Mouse (Mus musculus) kidney, embryonic 16.5 days (tissue): Measurements from ENCODE around the gene Ntn4. TPM values are rescaled to one million over a fixed set of nuclear protein-coding genes. Genes with fewer than 3 reads are reported as not detected.
A peak's percentile ranks its signal among the peaks of the same experiment; 100 is the strongest.

ENCODE experiments used
- ATAC-seq: fragments of 200-750 bp; cut with Nextera tagmentation; 2 replicates; pipeline ENCODE4 v1.8.0; 2017; ENCODE audit warnings: moderate TSS enrichment; ENCODE audit not compliant: low FRiP score, low TSS enrichment
- H3K27ac ChIP-seq: fragments of 300-500 bp; sonication (generic); 2 replicates; pipeline ENCODE4 v1.5.1; 2014; ENCODE audit warnings: low read length
- H3K27me3 ChIP-seq: fragments of 300-500 bp; sonication (generic); 2 replicates; pipeline ENCODE4 v1.6.1; 2014; ENCODE audit warnings: low read length, control low read depth, mixed read lengths; ENCODE audit not compliant: insufficient read depth
- H3K36me3 ChIP-seq: fragments of 300-500 bp; sonication (generic); 2 replicates; pipeline ENCODE4 v1.6.1; 2014; ENCODE audit warnings: low read length, control low read depth, mixed read lengths; ENCODE audit not compliant: insufficient read depth
- H3K4me1 ChIP-seq: fragments of 300-500 bp; sonication (generic); 2 replicates; pipeline ENCODE4 v1.6.1; 2014; ENCODE audit warnings: low read length, control low read depth, mixed read lengths; ENCODE audit not compliant: insufficient read depth
- H3K4me2 ChIP-seq: fragments of 300-500 bp; sonication (generic); replicated peaks from 2 replicates; pipeline ENCODE4 v1.6.1; 2014; ENCODE audit warnings: low read depth, low read length
- H3K4me3 ChIP-seq: fragments of 300-500 bp; sonication (generic); 2 replicates; pipeline ENCODE4 v1.5.1; 2014; ENCODE audit warnings: mild to moderate bottlenecking, low read length
- H3K9ac ChIP-seq: fragments of 300-500 bp; sonication (generic); replicated peaks from 2 replicates; pipeline ENCODE4 v1.6.1; 2014; ENCODE audit warnings: low read length
- H3K9me3 ChIP-seq: fragments of 300-500 bp; sonication (generic); 2 replicates; pipeline ENCODE4 v1.6.1; 2016; ENCODE audit warnings: low read length, control low read depth
- WGBS: fragments of 180-500 bp; shearing (Covaris S2); extraction: QIAGEN DNeasy Blood & Tissue Kit; methylation state at CpG from one replicate; pipeline ENCODE4 v1.1.7; 2014; 5-methylcytosine and 5-hydroxymethylcytosine counted together
- polyA plus RNA-seq: library from polyadenylated mRNA; unstranded; fragments of >200 nt; fragmentation: Nextera tagmentation; extraction: Ambion mirVana; gene quantifications from 2 replicates; pipeline ENCODE4 v1.2.1, GENCODE M21; 2015

The Ntn4 gene
- polyA plus RNA-seq: 0.59 and 1.0 TPM in 2 replicates

DNA sequence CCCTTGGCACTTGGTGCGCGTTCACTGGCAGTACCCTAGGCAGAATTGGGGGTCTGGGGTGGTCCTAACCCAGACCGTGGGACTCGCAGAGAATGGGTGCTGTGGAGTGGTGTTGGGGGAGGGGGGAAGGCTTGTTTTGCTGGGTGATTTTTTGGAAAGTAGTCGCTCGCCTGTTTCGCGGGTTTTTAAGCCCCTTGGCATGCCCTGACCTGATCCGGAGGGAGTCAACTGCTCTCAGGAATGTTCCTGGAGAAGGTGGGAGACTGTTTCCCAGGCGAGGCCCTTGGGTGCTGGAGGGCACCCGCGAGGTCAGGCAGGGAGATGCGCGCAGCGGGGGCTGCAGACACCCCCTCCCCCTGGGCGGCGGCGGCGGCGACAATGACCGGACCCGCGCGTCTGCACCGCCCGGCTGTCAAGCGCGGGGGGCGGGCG, at the start of gene Ntn4:
TSS of gene Ntn4 (plus strand) at position 161 of the 432 bp plus-strand sequence.
- ATAC-seq: no peak; the same call in 1 of the 2 replicates
- H3K9me3 ChIP-seq: no peaks in the 10 kb centered on the region
- no peaks in the 10 kb centered on the region for H3K36me3 ChIP-seq
- H3K27me3 ChIP-seq: peaks cover 48% of the 10 kb centered on the region
- WGBS: 5% methylated on average over 25 of the region's 30 CpGs
- peak within 1 kb of the TSS; percentile 74 for H3K4me3 ChIP-seq
- peak within 1 kb of the TSS; percentile 79 for H3K9ac ChIP-seq
- H3K4me1 ChIP-seq: peaks cover 13% of the 10 kb centered on the region
- H3K27ac ChIP-seq: no peak within 1 kb of the TSS
- peak within 1 kb of the TSS; percentile 100 for H3K4me2 ChIP-seq

DNA sequence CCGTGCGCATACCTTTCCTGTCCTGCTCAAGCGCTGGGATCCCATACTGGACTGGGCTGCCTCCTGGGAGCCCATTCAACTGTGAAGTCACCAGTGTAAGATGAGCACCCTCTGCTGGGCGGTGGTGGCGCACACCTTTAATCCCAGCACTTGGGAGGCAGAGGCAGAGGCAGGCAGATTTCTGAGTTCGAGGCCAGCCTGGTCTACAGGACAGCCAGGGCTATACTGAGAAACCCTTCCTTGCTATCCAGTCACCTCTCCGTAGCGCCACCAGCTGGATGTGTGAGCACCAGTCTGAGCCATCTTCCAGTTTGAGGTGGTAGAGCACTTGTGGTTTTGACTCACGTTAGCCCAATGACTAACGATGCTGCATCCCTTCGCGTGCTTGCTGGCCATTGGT, 48.0 kb upstream of the Ntn4 start:
- 58% methylated on average over 12 of the region's 12 CpGs for WGBS
- H3K4me3 ChIP-seq: no peak overlapping the region
- no peaks in the 10 kb centered on the region for H3K36me3 ChIP-seq
- no peaks in the 10 kb centered on the region for H3K27me3 ChIP-seq
- H3K27ac ChIP-seq: no peak overlapping the region
- H3K9ac ChIP-seq: no peak overlapping the region
- H3K9me3 ChIP-seq: no peaks in the 10 kb centered on the region
- no peak overlapping the region for H3K4me2 ChIP-seq
- peaks cover 17% of the 10 kb centered on the region for H3K4me1 ChIP-seq
- ATAC-seq: no peak

DNA sequence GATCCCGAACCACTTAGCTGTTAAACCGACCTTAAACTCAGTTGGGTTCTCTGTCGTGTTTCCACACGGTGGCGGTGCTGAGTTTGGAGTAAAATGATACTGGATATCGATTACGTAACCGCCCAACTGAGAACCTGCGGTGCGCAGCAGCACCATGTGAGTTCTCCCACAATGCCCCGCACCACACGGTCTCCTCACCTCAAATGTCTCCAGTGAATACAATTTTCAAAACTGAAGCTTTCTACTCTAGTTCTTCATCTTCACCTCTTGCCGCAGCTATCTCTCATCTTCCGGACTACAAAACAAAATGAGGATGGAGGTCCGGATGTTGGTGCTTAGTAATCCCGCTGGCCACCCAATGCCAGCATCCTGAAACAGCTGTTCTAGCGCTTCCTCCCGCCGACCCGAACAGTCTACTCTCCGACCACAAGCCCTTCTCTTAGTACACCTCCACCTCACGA, 46.4 kb upstream of the Ntn4 start:
- Histone ChIP-seq H3K27ac (no peak overlapping the region), H3K4me3 (peak overlapping the region; percentile 42), H3K36me3 (no peaks in the 10 kb centered on the region), H3K4me2 (peak overlapping the region; percentile 66), H3K9me3 (no peaks in the 10 kb centered on the region), H3K9ac (peak overlapping the region; percentile 68), H3K27me3 (no peaks in the 10 kb centered on the region), H3K4me1 (0 out of 2 replicates have a peak, but pooled peaks cover 3% of the 10 kb centered on the region)
- WGBS: 2% methylated on average over 22 of the region's 22 CpGs
- ATAC-seq: peak; percentile 36; the same call in 1 of the 2 replicates

DNA sequence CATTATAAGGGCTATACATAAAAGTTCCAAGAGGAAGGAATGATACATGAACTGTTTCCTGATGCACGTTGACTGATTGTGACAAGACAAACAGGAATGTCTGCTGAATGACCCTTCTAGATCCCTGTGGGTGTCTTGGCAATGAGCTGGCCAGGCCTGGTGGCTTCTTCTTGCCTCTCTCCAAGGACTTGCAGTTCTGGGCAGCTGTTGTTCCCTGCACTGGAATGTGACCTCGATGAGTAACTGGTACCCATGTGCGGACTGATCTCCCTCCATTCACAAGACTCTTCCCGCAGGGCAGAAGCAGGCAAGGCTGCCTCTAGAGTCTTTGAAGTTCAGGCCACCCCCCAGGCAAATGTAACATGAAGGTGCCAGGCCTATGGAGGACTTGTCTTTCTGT, 44.6 kb upstream of the Ntn4 start:
- H3K27me3 ChIP-seq: no peaks in the 10 kb centered on the region
- H3K9me3 ChIP-seq: no peaks in the 10 kb centered on the region
- no peak overlapping the region for H3K4me3 ChIP-seq
- no peak overlapping the region for H3K4me2 ChIP-seq
- no peaks in the 10 kb centered on the region for H3K36me3 ChIP-seq
- 56% methylated on average over 4 of the region's 4 CpGs for WGBS
- H3K4me1 ChIP-seq: no peaks in the 10 kb centered on the region
- ATAC-seq: no peak
- H3K9ac ChIP-seq: no peak overlapping the region
- no peak overlapping the region for H3K27ac ChIP-seq

DNA sequence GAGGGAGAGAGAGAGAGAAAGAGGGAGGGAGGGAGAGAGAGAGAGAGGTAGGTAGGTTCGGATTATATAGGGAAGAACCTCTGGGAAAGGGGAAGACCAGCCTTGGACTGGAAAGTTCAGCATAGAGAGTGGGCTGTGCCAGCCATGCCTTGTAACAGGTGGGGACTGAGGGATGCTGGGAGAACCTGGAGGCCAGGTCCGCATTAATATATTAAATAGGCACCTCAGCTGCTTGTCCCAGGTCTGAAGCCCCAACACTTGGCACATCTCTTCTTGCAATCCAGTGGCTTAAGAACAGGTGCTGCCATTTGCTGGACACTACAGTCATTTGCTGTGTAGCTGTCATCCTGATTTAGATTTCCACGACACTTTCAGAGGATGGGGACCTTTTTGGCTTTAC, 43.8 kb upstream of the Ntn4 start:
- ATAC-seq: no peak
- Histone ChIP-seq H3K9ac (no peak overlapping the region), H3K4me3 (no peak overlapping the region), H3K36me3 (no peaks in the 10 kb centered on the region), H3K4me1 (no peaks in the 10 kb centered on the region), H3K4me2 (no peak overlapping the region), H3K27me3 (no peaks in the 10 kb centered on the region), H3K9me3 (no peaks in the 10 kb centered on the region), H3K27ac (no peak overlapping the region)
- WGBS: 74% methylated on average over 3 of the region's 3 CpGs

DNA sequence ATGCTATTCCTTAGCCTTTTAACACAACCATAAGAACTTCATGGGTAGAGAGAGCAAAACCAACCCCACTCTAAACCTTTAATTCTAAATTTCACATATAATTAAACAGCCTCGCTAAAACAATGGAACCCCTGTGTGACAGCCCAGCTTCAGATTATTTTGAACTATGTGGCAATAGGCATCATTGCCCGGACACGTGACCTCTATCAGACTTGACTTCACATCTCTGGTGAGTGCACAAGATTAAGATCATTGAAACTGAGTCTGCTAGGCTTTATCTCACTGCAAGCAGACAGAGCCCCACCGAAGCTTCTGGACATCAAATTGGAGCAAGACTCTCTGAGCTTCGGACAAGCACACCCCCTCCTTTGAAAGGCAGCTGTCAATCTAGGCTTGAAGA, 38.2 kb upstream of the Ntn4 start:
- Histone ChIP-seq H3K36me3 (no peaks in the 10 kb centered on the region), H3K9me3 (no peaks in the 10 kb centered on the region), H3K27me3 (no peaks in the 10 kb centered on the region), H3K9ac (no peak overlapping the region), H3K27ac (no peak overlapping the region), H3K4me1 (no peaks in the 10 kb centered on the region), H3K4me2 (no peak overlapping the region), H3K4me3 (no peak overlapping the region)
- WGBS: 88% methylated on average over 5 of the region's 5 CpGs
- no peak for ATAC-seq

DNA sequence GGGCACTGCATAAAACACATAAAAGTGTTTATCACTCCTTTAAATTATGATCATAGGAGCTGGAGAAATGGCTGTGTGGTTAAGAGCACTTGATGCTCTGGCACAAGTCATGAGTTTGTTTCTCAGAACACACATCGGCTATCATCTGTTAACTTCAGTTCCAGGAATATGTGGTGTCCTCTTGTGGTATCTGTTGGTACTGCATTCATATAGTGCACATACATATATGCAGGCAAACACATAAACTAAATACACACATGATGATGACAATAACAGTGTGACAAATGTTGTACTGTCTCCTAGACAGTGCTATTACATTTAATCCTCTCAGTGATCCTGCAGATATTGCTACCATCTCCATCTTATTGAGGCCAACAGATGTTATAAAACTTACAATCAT, 37.2 kb upstream of the Ntn4 start:
- Histone ChIP-seq H3K4me2 (no peak overlapping the region), H3K36me3 (no peaks in the 10 kb centered on the region), H3K4me1 (no peaks in the 10 kb centered on the region), H3K9me3 (no peaks in the 10 kb centered on the region), H3K9ac (no peak overlapping the region), H3K27me3 (no peaks in the 10 kb centered on the region), H3K4me3 (no peak overlapping the region), H3K27ac (no peak overlapping the region)
- ATAC-seq: no peak
- 88% methylated on average over 1 of the region's 1 CpGs for WGBS

DNA sequence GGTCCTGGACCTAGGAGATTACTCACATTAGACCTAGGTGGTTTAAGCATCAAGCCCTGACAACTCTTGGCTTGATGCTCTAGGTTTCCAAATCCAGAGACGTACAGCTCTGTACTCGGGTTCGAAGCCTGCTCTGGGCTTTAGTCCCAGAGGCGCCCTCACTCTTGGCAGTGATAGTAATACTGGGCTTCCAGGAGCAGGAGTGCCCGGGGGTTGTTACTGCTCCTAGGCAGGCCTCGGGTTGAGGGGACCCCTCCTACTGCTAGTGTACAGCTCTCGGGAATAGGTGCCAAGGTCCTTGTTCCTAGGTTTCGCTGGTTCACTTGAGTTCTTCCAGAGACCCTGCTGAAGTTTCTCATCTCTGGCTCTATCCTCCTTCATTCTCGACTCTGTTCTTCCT, 34.2 kb upstream of the Ntn4 start:
- H3K27me3 ChIP-seq: no peaks in the 10 kb centered on the region

DNA sequence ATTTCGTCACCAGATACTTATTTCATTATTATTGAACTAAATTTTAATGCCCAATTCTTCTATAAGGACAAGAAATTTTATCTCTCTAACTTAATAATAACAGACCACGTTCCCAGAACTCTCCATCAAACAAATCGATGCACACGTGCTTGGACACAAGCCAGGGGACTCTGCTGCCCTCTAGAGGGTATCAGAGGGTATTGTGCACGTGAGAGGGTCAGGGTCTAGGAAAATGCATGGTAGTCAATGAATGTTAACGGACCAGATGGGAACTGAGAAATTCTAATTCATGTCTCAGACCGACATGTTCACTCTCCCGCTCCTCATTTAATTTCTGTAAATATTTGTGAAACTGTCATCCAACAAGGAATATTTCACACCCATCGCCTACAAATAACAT, 32.4 kb upstream of the Ntn4 start:
- Histone ChIP-seq H3K9me3 (peaks cover 10% of the 10 kb centered on the region), H3K4me1 (no peaks in the 10 kb centered on the region), H3K27me3 (no peaks in the 10 kb centered on the region), H3K4me2 (no peak overlapping the region), H3K9ac (no peak overlapping the region), H3K36me3 (no peaks in the 10 kb centered on the region), H3K27ac (no peak overlapping the region), H3K4me3 (no peak overlapping the region)
- WGBS: 66% methylated on average over 9 of the region's 9 CpGs
- ATAC-seq: no peak

More for the DNA sequence above, 34.2 kb upstream of the Ntn4 start:
- H3K4me2 ChIP-seq: no peak overlapping the region
- no peak overlapping the region for H3K27ac ChIP-seq
- no peak overlapping the region for H3K4me3 ChIP-seq
- H3K9ac ChIP-seq: no peak overlapping the region
- WGBS: 94% methylated on average over 9 of the region's 9 CpGs
- no peaks in the 10 kb centered on the region for H3K36me3 ChIP-seq
- no peak for ATAC-seq
- H3K9me3 ChIP-seq: peaks cover 10% of the 10 kb centered on the region
- no peaks in the 10 kb centered on the region for H3K4me1 ChIP-seq

DNA sequence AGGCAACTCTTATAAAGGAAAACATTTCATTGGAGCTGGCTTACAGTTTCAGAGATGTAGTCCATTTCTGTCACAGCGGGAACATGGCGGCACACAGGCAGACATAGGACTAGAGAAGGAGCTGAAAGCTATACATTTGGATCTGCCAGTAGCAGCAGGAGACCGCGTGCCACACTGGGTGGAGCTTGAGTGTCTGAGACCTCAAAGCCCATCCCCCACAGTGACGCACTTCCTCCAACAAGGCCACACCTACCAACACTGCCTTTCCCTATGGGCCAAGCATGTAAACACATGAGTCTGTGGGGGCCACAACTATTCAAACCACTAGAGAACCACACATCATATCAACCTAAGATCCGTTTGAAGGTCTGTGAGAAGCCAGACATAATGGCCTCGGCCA, 31.2 kb upstream of the Ntn4 start:
- ATAC-seq: no peak
- no peak overlapping the region for H3K27ac ChIP-seq
- no peak overlapping the region for H3K9ac ChIP-seq
- H3K27me3 ChIP-seq: no peaks in the 10 kb centered on the region
- H3K4me1 ChIP-seq: no peaks in the 10 kb centered on the region
- no peaks in the 10 kb centered on the region for H3K36me3 ChIP-seq
- H3K9me3 ChIP-seq: peaks cover 10% of the 10 kb centered on the region
- no peak overlapping the region for H3K4me3 ChIP-seq
- WGBS: 91% methylated on average over 7 of the region's 7 CpGs
- H3K4me2 ChIP-seq: no peak overlapping the region
